12 mouse cellular contexts compared by ENCODE assay signal in genomic region chr2:60614758-60615157, GRCm38 (mm10).
"Had no signal": no experiment of that assay in that cellular context is flagged by ENCODE, and none has a peak within 500 bp of the region (broad histone marks: within the 10 kb centered on the region; RNA-seq: fewer than 3 reads in every experiment).

No protein-coding gene starts in this region.

- ATAC-seq: midbrain, embryonic 16.5 days had no signal

- DNase-seq: lung, adult 18-20 months; lung, embryonic 14.5 days; lung, postnatal 10 days; lung, postnatal 4 days; midbrain, embryonic 14.5 days; retina, postnatal 1 day; right cerebral cortex, postnatal 14 days; spleen, adult 18-20 months; thymus, adult 18-20 months; thymus, postnatal 14 days; thymus, postnatal 36 days had no signal
